Mouse (Mus musculus) olfactory bulb, adult 2 months (tissue): Measurements from ENCODE around the gene Dscam. TPM values are rescaled to one million over a fixed set of nuclear protein-coding genes. Genes with fewer than 3 reads are reported as not detected.

Source experiments
- H3K27ac ChIP-seq: fragments of 200-500 bp; 2 replicates; pipeline ENCODE4 v1.5.1; 2012; ENCODE audit warnings: low read depth, low read length; ENCODE audit not compliant: insufficient read depth
- H3K4me1 ChIP-seq: fragments of 200-500 bp; 2 replicates; pipeline ENCODE4 v1.6.1; 2012; ENCODE audit warnings: low read length; ENCODE audit not compliant: control insufficient read depth, insufficient read depth
- H3K4me3 ChIP-seq: fragments of 200-500 bp; 2 replicates; pipeline ENCODE4 v1.5.1; 2012; ENCODE audit warnings: mild to moderate bottlenecking, low read depth, low read length, moderate library complexity; ENCODE audit not compliant: insufficient read depth
- CTCF ChIP-seq: fragments of 200-500 bp; IDR thresholded peaks from 2 replicates; pipeline ENCODE4 v1.5.1; 2012; ENCODE audit warnings: low read depth, mild to moderate bottlenecking, low read length, moderate library complexity; ENCODE audit not compliant: insufficient read depth
- POLR2A ChIP-seq: fragments of 200-500 bp; IDR thresholded peaks from 2 replicates; pipeline ENCODE4 v1.6.1; 2012; ENCODE audit warnings: mild to moderate bottlenecking, low read depth, low read length, moderate library complexity; ENCODE audit not compliant: insufficient read depth
- WGBS: fragments of 180-500 bp; shearing (Covaris S2); methylation state at CpG from one replicate; pipeline ENCODE4 v1.1.7; 2018; 5-methylcytosine and 5-hydroxymethylcytosine counted together
- polyA plus RNA-seq: library from polyadenylated mRNA; stranded (reverse); fragments of >200 nt; gene quantifications from 2 replicates; pipeline ENCODE4 v1.2.4, GENCODE M21; 2012; ENCODE audit warnings: low replicate concordance; ENCODE audit not compliant: missing spikeins, insufficient read depth, insufficient read length

Dscam gene
- polyA plus RNA-seq, 1 experiment = 97.5 TPM

GRCm38 (mm10) chr16:97171500-97171899 lies 948 bp upstream of the Dscam start:
- Histone ChIP-seq H3K4me1 (peaks cover 16% of the 10 kb centered on the region), H3K4me3 (no peak overlapping the region), H3K27ac (peak overlapping the region; percentile 99)
- TF ChIP-seq CTCF (no peak), POLR2A (no peak; the same call in 1 of the 2 replicates)
- 28% methylated on average over 8 of the region's 8 CpGs for WGBS

GRCm38 (mm10) chr16:97169901-97170512 lies 545 bp downstream of the Dscam start:
- Histone ChIP-seq H3K4me3 (peak overlapping the region; percentile 96), H3K4me1 (peaks cover 20% of the 10 kb centered on the region), H3K27ac (peak overlapping the region; percentile 99)
- WGBS = 16% methylated on average over 51 of the region's 51 CpGs
- 0 out of 2 replicates have a peak, but pooled peaks have one; percentile 19 for TF ChIP-seq POLR2A
- TF ChIP-seq CTCF = no peak

GRCm38 (mm10) chr16:97168614-97169013 lies 1.9 kb downstream of the Dscam start:
- H3K27ac ChIP-seq = peak overlapping the region; percentile 74
- H3K4me3 ChIP-seq = peak overlapping the region; percentile 41
- TF ChIP-seq POLR2A = no peak
- TF ChIP-seq CTCF = no peak
- peaks cover 25% of the 10 kb centered on the region for H3K4me1 ChIP-seq
- WGBS = 40% methylated on average over 3 of the region's 3 CpGs

GRCm38 (mm10) chr16:97168030-97168429 lies 2.5 kb downstream of the Dscam start:
- 48% methylated on average over 1 of the region's 1 CpGs for WGBS
- H3K27ac ChIP-seq = no peak overlapping the region
- H3K4me1 ChIP-seq = peaks cover 25% of the 10 kb centered on the region
- no peak overlapping the region for H3K4me3 ChIP-seq
- TF ChIP-seq CTCF (no peak), POLR2A (no peak)

GRCm38 (mm10) chr16:97166166-97166565 lies 4.4 kb downstream of the Dscam start:
- 22% methylated on average over 2 of the region's 2 CpGs for WGBS

GRCm38 (mm10) chr16:97165444-97166121 lies 5.0 kb downstream of the Dscam start:
- Histone ChIP-seq H3K27ac (peak overlapping the region; percentile 14; the same call in 1 of the 2 replicates), H3K4me3 (peak overlapping the region; percentile 41), H3K4me1 (peaks cover 19% of the 10 kb centered on the region)
- WGBS = under 1% methylated on average over 21 of the region's 21 CpGs
- TF ChIP-seq POLR2A (no peak), CTCF (peak; percentile 60; the same call in 1 of the 2 replicates)

More at GRCm38 (mm10) chr16:97166166-97166565, 4.4 kb downstream of the Dscam start:
- Histone ChIP-seq H3K27ac (no peak overlapping the region), H3K4me3 (peak overlapping the region; percentile 41), H3K4me1 (peaks cover 22% of the 10 kb centered on the region)
- TF ChIP-seq CTCF (no peak), POLR2A (no peak)

- TF ChIP-seq POLR2A (no peak), CTCF (no peak)
- 47% methylated on average over 4 of the region's 4 CpGs for WGBS
- H3K27ac ChIP-seq = no peak overlapping the region
- no peak overlapping the region for H3K4me3 ChIP-seq
- H3K4me1 ChIP-seq = peaks cover 2% of the 10 kb centered on the region
Observed at GRCm38 (mm10) chr16:97158279-97158678, 12.3 kb downstream of the Dscam start.

- Histone ChIP-seq H3K4me3 (no peak overlapping the region), H3K27ac (no peak overlapping the region), H3K4me1 (peaks cover 3% of the 10 kb centered on the region; the same call in 1 of the 2 replicates)
- WGBS = 16% methylated on average over 12 of the region's 12 CpGs
- no peak for TF ChIP-seq CTCF
- no peak for TF ChIP-seq POLR2A
Observed at GRCm38 (mm10) chr16:97144544-97145194, 25.9 kb downstream of the Dscam start.

GRCm38 (mm10) chr16:97141943-97142342 lies 28.6 kb downstream of the Dscam start:
- no peak overlapping the region for H3K27ac ChIP-seq
- 92% methylated on average over 1 of the region's 1 CpGs for WGBS
- H3K4me3 ChIP-seq = no peak overlapping the region
- no peak for TF ChIP-seq CTCF
- no peak for TF ChIP-seq POLR2A
- peaks cover 3% of the 10 kb centered on the region; the same call in 1 of the 2 replicates for H3K4me1 ChIP-seq
